Comparison of ENCODE assay signal across 21 mouse cellular contexts in the genomic region with DNA sequence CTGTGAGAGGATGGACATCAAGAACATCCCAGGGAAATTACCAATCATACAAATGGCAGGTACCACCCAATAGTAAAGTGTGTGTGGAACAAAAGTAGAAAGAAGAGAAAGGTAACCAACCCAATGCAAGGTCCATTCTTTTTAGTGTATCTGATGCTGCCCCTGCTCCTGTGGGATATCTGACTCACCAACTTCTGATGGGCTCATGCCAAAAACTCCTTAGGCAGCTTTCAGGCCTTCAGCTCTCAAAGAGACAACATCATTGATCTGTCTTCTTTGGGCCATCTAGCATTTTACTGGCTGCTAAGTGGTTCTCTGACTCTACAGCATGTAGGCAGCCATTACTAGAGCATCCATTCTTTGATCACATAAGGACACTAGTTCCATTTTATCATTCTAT.
DNase-seq lines count a peak whose midpoint lies in the region; ATAC-seq lines count a peak whose summit lies in the region.
"Had no signal": no experiment of that assay in that cellular context is flagged by ENCODE, and none has a peak within 500 bp of the region (broad histone marks: within the 10 kb centered on the region; RNA-seq: fewer than 3 reads in every experiment).

No protein-coding gene starts in this region.

- H3K36me3 ChIP-seq in intestine, embryonic 15.5 days, result no peaks in the 10 kb centered on the region
- H3K36me3 ChIP-seq: G1E had no signal

- no peak overlapping the region for H3K9ac ChIP-seq in intestine, embryonic 15.5 days

- no peak overlapping the region for H3K27ac ChIP-seq in intestine, embryonic 15.5 days

- no peaks in the 10 kb centered on the region for H3K27me3 ChIP-seq in intestine, embryonic 15.5 days (replicated peaks)
- H3K27me3 ChIP-seq: CH12.LX, Patski had no signal

- H3K4me2 ChIP-seq in intestine, embryonic 15.5 days (replicated peaks), result no peak overlapping the region

- DNase-seq in 3T3-L1 (ENCODE audit: low read depth, low spot score), result peak; percentile 72
- DNase-seq in NIH3T3 (ENCODE audit: low read depth), result peak; percentile 65
- DNase-seq in B cell, adult 2 months, result no peak
- DNase-seq: adrenal gland, adult 2 months; adrenal gland, adult 8-10 months; adrenal gland, postnatal 10 days; adrenal gland, postnatal 14 days; adrenal gland, postnatal 25 days; adrenal gland, postnatal 36 days; cerebellum, adult 11 months; cerebellum, adult 11-12 months; cerebellum, adult 18-20 months; cerebellum, adult 2 months; cerebellum, adult 8-10 months; cerebellum, adult 9-10 months had no signal

- no peak overlapping the region for H3K4me3 ChIP-seq in intestine, embryonic 15.5 days (replicated peaks)

- H3K4me1 ChIP-seq in intestine, embryonic 15.5 days (replicated peaks), result no peaks in the 10 kb centered on the region

- no peaks in the 10 kb centered on the region for H3K9me3 ChIP-seq in intestine, embryonic 15.5 days

- ATAC-seq in intestine, embryonic 15.5 days, result no peak
- ATAC-seq: activated CD4-positive, CD25-positive, alpha-beta regulatory T cell, adult 4 months; CD4-positive, CD25-positive, alpha-beta regulatory T cell, adult 4 months; Patski had no signal

Comparison
In these comparisons a context has a peak if more than half of its experiments do, and no peak if none do; other contexts are left out.
1. DNase-seq: peak in 3T3-L1 (single experiment) and NIH3T3 (single experiment); none in B cell, adult 2 months (0 of 2).